Mouse (Mus musculus): ENCODE measurements around the gene Cpne5.
"Not testable (repeated sequence)": the region's sequence is repeated elsewhere in the genome, so short reads cannot be mapped to it uniquely, and the experiment has no call there.

Cpne5 gene

DNA sequence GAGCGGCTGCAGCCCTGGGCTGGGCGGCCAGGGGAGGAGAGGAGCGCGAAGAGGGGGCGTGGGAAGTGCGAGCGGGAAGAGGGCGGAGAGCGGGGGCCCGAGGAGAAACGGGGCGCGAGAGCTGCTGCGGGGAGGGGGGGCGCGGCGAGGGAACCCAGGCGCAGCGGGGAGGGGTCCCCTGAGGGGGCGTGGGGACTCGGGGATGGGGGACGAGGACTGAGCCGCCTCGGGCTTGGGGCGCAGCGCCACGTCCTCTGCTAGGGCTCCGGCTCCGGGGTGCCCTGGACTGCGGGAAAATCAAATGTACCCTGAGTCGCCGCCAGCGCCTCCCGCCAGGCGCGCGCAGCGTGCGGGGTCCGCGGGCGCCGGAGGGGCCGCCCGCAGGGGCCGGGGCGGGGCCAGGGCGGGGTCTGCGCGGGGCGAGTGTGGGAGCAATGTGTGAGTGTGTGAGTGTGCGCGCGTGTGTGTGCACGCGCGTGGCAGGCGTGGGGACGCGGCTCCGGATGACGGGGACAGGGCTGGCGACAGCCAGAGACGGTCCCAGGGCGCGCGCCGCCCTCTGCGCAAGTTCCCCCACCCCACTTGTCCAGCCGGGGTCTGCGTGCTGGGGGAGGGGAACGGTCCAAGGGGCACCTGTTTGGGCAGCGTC lies at the start of gene Cpne5:
Gene Cpne5, minus strand, starts transcription at position 396 of the 649 bp plus-strand sequence.
- DNase-seq (ENCODE audit: low read depth, low spot score), result no peak

DNA sequence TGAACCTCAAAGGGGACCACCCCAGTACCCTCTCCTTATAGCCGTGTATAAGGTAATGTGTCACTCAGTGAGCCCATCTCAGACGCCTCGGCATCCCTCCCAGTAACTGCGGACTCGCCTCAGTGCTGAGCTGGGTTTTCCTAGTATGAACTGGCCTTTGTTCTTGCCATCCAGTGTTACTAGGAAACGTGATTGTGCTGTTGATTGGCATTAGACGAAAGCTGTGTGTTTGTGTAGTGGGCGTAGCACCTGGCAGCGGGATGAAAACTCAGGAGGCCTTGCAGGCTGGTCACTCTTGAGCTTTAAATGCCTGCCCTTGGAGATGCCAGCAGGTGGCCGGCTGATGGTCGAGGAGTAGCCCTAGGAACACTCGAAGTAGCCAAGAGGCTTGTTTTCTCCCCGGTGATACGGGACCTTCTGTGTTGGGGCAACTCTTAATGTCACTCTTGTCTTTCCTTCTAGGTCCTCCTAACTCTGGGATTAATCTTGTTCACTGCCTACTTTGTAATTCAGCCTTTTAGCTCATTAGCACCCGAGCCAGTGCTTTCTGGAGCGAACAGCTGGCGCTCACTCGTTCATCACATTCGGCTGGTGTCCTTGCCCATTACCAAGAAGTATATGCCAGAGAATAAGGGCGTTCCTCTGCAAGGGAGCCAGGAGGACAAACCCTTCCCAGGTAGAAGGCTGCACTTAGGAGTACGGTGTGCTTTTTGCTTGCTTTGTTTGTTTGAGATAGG lies 44.4 kb upstream of the Cpne5 start:
- DNase-seq (ENCODE audit: low read depth, low spot score), result no peak

DNA sequence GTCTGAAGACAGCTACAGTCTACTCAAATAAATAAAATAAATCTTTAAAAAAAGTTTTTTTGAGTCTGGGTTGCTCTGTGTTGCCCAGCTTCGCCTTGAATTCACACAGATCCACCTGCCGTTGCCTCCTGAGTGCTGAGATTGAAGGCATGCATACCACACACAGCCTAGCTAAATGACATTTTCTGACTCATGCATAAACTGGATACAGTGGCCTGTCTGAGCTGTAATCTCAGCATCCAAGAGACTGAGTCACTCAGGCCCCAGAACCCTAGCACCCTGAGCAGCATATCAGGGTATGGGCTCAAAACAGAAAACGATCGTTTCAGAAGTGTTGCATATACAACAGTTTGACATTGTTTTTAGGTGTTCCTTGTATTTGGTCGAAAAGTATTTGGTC lies 43.6 kb upstream of the Cpne5 start:
- no peak for DNase-seq (ENCODE audit: low read depth, low spot score)

DNA sequence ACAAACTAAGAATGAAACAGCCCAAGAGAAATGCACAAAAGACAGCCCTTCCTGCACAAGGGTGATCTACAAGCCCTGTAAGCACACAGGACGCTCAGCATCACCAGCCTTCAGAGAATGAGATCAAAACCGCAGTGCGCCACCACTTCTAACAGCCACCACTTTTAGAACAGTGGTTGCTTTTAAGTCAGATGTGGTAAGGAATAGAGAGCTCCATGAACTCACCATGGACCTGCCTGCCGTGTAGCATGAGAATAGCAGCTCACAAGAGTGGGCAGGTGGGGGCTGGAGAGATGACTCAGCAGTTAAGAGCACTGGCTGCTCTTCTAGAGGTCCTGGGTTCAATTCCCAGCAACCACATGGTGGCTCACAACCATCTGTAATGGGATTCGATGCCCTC lies 42.5 kb upstream of the Cpne5 start:
- peak; percentile 56 for DNase-seq (ENCODE audit: low read depth, low spot score)

DNA sequence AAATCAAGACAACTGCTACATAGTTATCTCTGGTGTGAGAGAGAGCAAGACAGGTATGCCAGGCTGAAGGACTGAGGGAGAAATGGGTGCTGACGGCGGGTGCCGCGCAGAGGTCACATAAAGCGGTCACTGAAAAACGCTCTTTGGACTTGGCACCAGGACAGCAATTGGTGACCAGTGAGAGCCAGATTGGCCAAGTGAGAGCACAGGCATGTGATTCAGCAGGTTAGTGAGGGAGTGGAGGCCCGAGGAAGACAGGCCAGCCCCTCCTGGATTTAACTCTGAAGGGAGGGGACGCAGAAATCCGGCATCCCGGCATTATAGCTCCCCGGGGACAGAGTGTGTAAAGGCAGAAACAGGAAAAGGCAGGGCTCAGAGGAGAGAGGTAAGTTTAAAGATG lies 35.9 kb upstream of the Cpne5 start:
- no peak for DNase-seq (ENCODE audit: low read depth, low spot score)

DNA sequence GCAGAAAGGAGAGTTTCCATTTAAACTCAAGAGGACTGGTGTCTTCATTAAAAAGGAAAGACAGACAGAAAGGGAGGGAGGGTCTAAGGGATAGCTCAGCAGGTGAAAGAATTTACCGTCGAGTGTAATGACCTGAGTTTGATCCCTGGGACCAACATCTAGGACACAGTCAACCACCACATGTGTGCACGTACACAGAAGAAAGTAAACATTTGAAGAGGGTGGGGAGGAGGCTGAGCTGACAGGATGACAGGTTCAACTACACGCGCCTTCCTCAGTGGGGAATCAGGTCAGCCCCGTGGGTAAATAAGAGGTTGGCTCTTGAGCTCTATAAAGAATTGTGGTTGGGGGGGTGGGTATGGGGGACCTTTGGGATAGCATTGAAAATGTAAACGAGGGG lies 35.2 kb upstream of the Cpne5 start:
- no peak for DNase-seq (ENCODE audit: low read depth, low spot score)

DNA sequence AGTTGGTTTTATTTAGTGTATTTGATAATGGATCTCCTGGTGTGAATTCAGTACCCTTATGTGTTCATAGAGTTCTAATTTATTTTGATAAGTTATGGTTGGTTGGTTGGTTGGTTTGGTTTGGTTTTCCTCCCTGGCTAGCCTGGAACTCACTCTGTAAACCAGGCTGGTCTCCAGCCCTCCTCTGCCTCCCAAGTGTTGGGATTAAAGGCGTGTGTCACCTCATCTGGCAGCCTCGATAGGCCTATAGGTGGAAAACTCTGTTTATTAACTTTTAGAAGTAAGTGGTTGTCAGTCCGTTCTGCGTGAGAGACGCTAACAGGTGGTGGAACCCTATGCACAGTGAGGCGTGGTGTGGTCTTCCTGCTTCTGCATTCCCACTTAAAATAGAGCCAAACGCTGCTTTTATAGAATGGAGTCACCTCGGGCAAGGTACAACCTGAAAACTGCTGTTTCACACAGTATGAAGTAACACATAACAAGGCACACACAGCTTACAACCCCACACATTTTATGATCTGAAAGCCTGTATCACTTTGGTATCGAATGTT lies 32.3 kb upstream of the Cpne5 start:
- DNase-seq (ENCODE audit: low read depth, low spot score), result no peak

DNA sequence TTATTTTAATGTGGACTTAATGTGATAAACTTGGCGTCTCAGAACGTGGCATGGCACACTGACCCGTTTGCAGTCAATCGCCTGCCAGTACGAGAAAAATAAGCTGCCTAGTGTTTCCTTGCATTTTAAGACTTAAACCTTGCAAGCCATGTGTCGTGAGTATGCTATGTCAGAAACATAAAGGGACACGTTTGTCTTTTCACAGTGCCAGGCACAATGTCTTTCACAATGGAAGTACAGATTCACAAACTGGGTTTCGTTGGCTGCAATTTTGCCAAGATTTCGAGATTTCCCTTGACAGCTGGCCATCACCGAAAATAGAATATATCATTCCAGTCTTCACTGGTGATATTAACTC lies 31.4 kb upstream of the Cpne5 start:
- no peak for DNase-seq (ENCODE audit: low read depth, low spot score)

DNA sequence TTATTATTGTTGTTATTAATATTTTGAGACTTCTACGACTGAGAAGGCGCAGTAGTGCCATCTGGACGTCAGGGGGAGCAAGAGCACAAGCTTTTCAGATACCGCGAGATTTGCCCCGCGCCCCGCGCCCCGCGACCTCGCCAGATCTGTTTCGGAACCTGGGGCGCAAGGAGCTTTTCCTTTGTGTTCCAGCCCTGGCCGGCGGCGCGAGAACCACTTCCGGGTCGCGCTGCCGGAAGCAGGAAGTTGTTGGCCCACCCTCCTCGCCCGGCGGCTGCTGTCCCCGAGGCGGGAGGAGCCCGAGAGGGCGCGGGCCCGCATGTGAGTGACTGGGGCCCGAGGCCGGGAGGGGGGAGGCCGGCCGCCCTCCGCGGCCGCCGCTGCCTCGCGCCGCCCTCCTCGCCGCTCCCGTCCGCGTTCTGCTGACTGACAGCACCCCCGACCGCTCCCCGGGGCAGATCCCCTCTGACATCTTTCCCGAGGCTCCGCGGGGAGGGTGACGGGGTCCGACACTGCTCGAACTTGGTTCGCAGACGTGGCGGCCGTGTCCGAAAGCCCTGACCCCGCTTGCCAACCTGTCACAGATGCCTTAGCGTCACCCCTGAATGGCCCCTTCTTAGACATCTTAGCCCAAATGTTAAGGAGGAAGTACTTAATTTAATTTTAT lies 30.8 kb upstream of the Cpne5 start, which contains the start of gene BC004004:
Gene BC004004, plus strand, starts transcription at position 107 of the 667 bp plus-strand sequence.
- peak; percentile 99 for DNase-seq (ENCODE audit: low read depth, low spot score)

DNA sequence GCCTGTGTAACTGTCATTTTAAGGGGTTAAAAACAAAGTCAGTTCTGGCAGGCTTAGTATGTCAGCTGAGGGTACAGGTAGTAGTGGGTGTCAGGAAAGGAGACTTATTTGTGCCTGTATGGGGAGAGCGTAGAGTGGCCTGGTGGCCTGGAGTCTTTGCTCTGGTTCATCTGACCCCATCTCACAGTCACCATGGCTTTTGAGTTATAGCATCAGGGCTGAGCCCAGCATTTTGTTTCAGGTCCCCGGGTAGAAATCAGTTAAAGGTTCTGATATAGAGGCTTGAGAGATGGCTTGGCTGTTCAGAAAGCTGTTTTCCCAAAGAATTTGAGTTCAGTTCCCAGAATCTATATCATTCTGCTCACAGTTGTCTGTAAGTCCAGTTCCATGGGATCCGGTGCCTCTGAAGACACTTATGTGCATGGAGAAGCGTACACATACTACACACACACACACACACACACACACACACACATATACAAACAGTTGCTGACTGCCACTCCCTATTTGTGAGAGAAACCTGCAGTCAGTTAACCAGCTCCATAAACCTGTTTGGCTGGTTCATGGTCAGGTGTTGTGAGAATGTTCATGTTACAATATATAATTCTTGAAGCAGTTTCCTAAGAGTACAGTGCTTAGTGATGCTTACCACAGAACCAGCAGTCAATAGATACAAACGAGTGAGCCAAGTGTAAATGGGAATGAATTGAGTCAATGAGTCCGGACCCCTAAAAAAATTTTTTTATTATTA lies 30.1 kb upstream of the Cpne5 start:
- no peak for DNase-seq (ENCODE audit: low read depth, low spot score)

DNA sequence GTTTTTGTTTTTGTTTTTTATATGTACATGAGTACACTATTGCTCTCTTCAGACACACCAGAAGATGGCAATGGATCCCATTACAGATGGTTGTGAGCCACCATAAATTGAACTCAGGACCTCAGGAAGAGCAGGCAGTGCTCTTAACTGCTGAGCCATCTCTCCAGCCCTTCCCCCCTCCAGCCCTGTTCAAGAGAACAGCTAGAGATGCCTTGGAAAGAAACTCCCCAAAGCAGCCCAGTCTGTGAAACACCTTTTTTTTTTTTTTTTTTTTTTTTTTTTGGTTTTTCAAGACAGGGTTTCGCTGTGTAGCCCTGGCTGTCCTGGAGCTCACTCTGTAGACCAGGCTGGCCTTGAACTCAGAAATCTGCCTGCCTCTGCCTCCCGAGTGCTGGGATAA lies 29.1 kb upstream of the Cpne5 start:
- DNase-seq (ENCODE audit: low read depth, low spot score), result not testable (repeated sequence)

DNA sequence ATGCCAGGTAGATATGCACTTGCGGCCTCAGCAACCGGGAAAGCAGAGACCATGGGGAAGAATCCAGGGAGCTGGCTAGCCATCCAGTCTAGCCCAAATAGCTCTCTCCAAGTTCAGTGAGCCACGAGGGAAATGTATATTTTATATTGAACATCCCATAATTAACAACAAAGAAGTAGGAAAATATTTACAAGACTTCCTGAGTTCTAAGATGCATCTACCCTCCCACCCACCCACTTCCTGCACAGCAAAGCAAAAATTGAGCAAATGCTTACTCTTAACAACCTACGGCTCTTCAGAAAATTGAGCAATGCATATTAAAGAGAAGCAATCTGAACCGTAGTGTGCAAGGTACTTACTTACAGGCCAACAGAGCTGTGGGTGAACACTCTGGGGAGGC lies 26.8 kb upstream of the Cpne5 start:
- no peak for DNase-seq (ENCODE audit: low read depth, low spot score)

DNA sequence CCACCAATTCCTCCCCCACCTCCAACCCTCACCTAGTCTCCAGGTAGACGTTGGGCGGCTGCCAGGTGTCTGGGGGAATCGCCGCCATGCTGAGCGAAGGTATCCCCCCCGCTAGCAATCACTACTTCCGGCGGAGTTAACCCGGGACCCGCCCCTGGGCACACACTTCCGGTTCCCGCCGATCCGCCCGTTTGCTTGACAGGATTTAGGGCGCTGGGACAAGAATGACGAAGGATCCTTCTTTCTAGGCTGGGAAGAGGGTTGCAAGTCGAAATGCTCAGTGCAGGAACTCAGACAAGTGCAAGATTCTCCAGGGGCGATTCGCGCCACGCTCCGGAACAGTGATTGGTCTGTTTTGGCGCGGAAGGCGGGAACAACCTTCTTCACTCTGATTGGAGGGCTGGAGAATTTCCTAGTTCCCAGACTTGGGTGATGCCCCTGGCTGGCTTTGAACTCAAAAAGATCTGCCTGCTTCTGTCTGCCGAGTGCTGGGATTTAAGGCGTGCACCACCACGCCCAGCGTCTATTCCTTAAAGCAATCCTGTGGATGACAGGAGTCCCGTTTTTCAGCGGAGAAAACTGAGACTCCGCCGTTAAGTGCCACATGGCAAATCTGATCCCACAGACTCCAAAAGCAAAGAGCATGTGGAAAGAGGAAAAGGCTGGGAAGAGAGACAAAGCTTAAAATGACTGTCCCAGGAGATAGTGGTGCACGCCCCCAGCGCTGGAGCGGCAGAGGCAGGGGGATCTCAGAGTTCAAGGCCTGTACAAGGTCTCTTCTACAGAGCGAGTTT lies 26.1 kb upstream of the Cpne5 start, which contains the start of gene Ppil1:
Gene Ppil1, minus strand, starts transcription at position 347 of the 794 bp plus-strand sequence.
- DNase-seq (ENCODE audit: low read depth, low spot score), result peak; percentile 95

DNA sequence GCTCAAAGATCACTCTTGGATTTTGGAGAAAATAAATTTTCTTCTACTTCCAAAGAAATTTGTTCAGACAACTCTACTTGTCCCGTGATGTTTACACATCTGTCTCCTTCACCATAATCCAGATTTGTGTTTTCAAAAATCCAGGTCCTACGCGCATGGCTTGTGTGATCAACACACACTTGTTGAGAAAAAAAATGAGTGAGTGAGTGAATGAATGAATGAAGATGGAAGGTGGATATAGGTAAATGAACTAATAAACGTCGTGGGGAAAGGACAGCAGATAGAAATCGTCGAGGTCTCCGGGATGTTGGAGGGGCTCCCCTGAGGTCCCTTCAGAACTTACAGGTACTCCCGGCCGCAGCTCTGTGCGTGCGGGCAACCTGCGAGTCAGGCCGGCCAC lies 25.4 kb upstream of the Cpne5 start:
- DNase-seq (ENCODE audit: low read depth, low spot score), result no peak

DNA sequence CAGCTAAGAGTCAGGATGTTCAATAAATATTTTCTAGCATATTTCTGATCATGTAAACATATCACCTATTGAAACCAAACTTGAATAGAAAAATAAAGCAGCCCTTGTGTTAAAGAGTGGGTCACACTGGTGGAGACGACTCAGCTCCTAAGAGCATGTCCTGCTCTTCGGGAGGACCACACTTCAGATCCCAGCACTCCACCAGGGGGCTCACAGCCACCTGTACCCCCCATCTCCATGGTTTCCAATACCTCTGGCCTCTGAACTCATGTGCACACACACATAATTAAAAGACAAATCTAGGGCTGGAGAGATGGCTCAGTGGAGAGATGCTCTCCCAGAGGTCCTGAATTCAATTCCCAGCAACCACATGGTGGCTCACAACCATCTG lies 24.3 kb upstream of the Cpne5 start:
- no peak for DNase-seq (ENCODE audit: low read depth, low spot score)

DNA sequence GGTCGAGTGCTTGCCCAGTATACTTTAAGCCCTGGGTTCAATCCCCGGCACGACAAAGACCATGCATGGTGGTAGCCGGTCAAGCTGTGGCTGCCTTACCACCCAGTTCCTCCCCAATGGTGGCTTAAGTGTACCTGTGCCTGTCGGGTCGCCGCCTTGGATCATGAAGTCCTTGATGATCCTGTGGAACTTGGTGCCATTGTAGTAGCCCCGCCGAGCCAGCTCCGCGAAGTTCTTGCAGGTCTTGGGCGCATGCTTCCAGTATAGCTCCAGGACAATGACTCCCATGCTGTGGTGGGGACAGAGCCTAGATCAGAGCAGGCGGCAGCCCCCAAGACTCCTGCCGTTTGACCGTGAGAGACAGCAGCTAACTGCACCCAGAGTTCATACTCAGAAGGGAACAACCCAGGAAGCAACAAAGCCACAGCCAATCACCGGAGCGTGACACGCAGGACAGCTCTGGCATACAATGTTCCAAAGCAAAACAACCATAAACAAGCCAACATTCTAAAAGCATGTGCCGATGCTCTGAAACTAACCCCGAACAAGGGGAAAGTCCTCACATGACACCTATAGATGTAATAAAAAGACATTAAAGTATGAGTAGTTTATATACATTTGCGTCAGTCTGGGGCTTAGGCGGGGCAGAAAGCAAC lies 23.8 kb upstream of the Cpne5 start:
- DNase-seq (ENCODE audit: low read depth, low spot score), result no peak

DNA sequence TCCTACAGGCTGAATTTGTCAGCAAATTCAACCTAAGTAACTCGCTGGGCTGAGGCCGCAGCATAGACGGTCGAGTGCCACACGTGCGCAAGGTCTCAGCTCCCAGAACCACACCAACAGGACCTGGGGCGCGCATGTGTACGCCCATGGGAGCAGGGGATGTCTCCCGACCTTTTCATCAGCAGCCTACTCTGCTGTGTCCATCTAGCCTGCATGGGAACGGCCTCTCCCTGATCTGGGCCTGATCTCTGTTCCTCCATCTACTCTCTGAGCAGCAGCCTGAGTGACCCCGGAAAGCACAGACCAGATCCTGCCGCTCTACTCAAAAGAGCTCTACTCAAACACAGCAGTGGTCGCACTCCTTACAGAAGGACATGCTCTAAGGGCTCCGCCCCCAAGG lies 22.5 kb upstream of the Cpne5 start:
- no peak for DNase-seq (ENCODE audit: low read depth, low spot score)

DNA sequence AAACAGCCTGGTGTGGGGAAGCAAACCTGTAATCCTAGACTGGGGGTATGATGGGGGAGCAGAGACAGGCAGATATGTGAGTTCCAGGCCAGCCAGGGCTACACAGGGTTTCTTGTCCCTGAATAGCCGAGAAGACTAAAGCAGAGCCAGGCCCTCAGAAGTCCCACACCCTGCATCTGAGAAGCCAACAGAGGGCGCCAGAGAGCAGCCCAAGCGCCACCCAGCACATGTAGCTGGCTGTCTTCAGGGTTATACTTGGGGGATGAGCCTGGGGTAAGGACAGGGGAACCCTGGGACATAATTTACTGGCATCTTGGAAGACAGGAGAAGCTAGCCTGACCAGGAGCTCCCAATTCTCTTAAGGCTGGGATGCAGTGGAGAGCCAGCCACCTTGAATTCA lies 21.5 kb upstream of the Cpne5 start:
- peak; percentile 92 for DNase-seq (ENCODE audit: low read depth, low spot score)

DNA sequence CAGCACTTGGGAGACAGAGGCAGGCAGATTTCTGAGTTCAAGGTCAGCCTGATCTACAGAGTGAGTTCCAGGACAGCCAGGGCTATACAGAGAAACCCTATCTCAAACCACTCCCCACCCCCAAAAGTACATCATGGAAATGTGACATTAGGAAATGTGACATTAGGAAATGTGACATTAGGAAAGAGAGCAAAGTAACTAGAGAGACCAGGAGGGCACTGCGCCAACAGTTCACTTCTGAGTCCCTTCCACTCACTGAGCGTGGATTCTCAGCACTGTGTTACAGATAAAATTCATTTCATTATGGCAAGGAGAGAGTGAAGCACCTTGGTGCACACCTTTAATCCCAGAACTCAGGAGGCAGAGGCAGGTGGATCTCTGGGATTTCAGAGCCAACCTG lies 21.0 kb upstream of the Cpne5 start:
- no peak for DNase-seq (ENCODE audit: low read depth, low spot score)

DNA sequence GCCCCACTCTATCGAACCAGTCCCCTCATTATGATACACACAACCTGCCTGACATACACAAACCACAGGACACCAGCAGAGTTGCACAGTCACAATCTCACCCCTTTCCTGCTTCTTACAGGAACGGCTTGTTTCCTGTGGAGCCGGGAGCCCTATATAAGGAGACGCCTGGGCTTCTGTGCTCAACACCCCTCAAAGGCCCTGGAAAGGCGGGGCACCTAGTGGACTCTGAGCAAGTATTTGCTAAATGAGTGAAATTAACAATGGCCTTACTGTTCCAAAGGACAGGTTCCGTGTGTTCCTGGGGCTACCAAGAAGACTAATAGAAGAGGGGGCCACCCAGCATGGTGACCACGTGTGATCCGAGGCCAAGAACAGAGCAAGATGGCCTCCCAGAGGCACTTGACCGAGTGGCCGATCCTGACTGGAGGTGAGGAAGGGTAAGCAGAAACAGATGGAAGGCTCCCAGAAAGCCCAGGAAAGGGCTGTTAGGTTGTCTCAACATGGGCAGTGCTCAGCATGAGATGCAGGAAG lies 20.1 kb upstream of the Cpne5 start:
- no peak for DNase-seq (ENCODE audit: low read depth, low spot score)

Measured in ZHBTc4 (cell line).